Mouse (Mus musculus) thymus, adult 2 months (tissue): Measurements from ENCODE around the gene Crlf2.

ENCODE experiments used
- CTCF ChIP-seq: fragments of 200-500 bp; IDR thresholded peaks from 2 replicates; pipeline ENCODE4 v1.5.1; 2012; ENCODE audit warnings: mild to moderate bottlenecking, control low read depth, low read length, moderate library complexity, borderline replicate concordance; ENCODE audit not compliant: control insufficient read depth, poor library complexity, insufficient read depth; ENCODE audit errors: extremely low read depth
- POLR2A ChIP-seq: fragments of 200-500 bp; IDR thresholded peaks from 2 replicates; pipeline ENCODE4 v1.6.1; 2012; ENCODE audit warnings: mild to moderate bottlenecking, low read length, control low read depth, moderate library complexity; ENCODE audit not compliant: control insufficient read depth, poor library complexity, insufficient read depth; ENCODE audit errors: extremely low read depth

DNA sequence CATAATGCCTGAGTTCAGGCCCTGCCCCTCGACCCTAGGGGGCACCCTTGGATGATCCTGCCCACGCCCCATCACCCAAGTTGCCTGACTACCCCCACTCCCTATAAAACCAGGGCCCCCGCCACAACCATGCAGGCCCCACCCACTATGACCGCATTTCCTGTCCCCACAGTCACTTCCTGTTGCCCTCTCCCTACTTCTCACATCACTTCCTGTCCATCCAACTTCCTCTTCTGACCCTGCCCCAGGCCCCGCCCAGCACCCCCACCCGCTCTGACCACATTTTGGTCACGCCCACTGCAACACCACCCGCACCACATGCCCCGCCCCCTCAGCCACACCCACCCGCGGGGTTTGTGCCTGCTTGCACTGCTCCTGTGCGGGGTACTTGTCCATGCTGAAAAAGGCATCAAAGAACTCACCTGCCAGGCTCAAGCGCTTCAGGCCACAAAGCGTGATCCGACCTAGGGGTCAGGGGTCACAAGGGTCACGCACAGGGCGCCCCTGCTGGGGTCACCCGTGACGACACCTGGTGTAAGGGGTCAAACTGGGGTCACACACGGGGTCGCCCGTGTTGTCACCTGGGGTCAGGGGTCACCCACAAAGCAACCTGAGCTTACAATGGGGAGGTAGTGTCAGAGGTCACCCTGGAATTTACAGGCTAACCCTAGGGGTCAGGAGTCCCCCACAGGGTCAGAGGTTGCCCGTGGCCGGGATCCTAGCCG, 7.6 kb downstream of the Crlf2 start:
- TF ChIP-seq CTCF (no peak), POLR2A (no peak)
